Mouse (Mus musculus): ENCODE data around the gene Cep104.

Cep104 gene

DNA sequence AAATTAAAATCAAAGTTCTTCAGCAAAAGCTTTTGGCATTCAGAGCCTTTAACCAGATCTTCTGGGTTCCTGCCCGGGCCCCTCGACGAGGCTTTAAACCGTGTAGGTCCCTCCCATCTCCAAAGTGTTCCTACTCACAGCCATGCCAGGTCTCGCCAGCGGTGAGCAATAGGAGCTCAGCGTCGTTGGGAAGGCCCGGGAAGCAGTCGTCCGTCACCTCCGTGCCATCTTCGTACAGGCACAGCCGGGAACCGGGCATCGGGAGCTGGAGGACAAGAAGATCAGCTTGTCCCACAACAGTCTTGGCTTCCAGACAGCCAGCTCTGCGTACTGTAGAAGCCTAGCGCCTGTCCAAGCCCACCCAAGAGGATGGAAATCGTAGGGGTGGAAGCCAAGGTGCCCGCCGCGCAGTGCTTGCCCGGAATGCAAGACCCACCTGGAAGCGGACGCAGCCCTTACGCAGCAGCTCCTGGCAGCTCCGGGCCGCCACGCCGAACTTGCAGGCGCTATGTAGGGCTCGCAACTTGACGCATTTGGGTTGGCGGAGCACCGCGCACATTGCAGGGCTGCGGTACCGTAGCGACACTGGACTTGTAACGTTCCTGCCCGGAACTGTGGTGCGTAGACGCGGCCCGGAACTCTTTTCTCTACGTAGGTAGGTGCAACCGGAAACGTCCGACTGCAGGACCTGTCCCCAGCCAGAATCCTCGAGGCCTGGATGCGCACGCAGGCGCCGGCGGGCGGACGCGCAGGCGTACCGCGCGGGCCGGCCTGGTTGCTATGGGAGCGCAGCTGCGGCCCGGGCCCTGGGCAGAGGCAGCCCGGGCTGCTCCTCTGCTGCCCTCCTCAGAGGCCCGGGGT, at the start of gene Cep104, which contains the start of gene Dffb:
TSS of gene Cep104 (plus strand) at position 764 of the 861 bp plus-strand sequence.
TSS of gene Dffb (minus strand) at position 696 of the 861 bp plus-strand sequence.
- peak; percentile 85 to 87 for DNase-seq (ENCODE audit: low spot score in 2 of 2)

DNA sequence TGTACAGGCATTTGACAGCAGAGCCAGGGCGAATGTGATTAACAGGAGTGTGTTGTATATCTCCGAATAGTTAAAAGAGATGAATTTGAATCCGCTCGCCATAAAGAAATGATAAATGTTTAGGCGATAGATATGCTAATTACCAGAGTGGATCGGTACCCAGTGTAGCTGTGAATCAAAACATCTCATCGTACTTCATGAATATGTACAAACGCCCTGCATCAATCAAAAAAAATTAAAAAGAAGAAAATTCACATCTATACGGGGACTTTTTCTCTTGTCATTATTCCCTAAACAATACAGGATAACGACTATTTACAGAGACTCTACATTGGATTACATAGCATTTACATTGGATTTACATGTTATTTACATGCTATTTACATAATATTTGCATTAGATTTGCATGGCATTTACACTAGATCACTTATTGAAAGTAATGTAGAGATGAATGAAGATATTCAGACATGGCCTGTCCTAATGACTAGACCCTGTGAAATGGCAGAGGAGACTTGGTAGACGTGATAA, 46.2 kb upstream of the Cep104 start:
- DNase-seq (ENCODE audit: low spot score in 2 of 2): no peak

DNA sequence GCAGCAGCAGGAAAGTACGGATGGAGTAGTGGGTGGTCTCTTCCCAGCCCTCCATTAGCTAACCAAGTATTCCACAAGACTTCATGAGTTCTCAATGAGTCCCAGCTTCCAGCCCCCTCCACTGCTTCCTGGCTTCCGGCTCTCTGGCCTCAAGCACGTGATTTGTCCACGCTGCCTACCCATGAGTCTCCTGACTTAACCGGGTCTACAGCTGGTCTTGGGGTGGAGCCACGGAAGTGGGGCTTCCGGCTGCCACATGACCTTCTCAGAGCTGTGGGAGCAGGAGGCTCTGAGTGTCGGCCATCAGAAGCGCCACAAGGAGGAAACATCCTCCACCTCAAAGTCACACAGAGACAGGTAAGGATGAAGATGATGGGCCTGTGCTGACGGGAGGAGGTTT, 45.6 kb upstream of the Cep104 start:
- DNase-seq (ENCODE audit: low spot score in 2 of 2): no peak

DNA sequence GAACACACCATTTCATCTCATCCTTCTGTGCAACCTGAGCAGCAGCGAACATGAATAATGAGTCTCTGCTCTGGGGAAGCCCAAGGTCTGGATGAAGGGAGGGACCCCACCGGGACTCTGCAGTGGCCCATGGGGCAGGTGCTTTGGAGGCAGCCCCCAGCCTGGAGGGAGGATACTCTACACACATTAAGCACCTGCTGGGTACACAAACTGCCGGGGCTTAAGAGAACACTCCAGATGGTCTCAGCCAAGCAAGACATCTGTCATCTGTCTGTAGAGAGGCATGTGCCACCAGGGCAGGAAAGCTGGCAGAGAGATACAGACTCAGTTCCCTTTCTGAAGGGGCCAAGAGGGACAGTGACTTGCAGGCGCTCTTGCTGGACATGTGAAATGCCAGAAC, 45.1 kb upstream of the Cep104 start:
- DNase-seq (ENCODE audit: low spot score in 2 of 2): no peak

DNA sequence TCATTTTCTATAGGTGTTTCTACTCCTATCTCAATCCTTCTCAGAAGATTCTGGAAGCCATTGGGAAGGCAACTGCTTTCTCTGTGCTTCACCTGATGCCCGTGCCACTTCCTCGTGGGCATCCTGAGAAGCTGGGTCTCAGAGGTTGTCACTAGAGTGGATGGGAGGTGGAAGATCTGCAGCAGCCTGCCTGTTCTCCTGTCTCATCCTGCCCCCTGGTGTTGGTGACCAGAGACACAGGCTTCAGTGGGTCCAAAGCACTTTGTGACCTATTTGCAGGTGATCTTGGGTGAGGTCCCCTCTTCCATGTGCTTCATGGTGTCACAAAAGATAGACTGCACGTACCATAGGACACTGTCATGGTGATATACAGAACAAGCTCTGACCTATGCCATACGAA, 31.8 kb upstream of the Cep104 start:
- no peak for DNase-seq (ENCODE audit: low spot score in 2 of 2)

DNA sequence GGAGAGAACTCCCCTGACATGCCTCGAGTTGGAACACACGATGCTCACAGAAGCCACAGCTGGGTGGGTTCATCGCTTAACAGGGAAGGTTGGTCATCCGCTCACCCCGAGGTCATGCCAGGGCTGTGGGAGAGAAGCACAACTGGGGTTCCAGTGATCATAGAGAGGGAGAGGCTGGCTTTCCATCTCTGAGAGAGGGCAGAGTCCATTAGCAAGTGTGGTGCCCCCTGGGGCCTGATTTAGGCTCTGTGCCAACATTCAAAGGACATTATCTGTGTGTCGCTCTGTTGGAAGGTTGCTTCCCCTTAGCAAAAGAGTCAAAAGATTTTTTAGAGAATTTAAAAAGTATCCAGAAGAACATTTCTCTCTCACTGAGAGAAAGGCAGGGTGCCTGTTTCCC, 30.7 kb upstream of the Cep104 start:
- DNase-seq (ENCODE audit: low spot score in 2 of 2): no peak

DNA sequence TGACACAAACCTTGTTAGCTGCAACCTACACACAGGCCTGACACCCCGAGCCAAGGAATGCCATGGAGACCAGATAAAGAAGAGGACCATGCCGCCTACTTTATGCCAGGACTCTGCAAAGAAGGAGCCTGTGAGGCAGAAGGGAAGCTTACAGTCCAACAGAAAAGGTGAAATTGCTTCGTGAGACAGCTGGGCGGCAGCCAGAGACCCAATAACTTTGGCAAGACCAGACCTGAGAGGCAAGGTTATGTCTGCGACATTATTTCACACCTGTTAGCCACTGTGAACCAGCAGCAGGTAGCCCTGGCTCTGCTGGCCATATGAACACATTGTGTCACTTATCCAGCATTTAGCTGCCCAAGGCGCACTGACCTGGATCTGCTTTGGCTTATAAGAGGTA, 29.3 kb upstream of the Cep104 start:
- no peak for DNase-seq (ENCODE audit: low spot score in 2 of 2)

DNA sequence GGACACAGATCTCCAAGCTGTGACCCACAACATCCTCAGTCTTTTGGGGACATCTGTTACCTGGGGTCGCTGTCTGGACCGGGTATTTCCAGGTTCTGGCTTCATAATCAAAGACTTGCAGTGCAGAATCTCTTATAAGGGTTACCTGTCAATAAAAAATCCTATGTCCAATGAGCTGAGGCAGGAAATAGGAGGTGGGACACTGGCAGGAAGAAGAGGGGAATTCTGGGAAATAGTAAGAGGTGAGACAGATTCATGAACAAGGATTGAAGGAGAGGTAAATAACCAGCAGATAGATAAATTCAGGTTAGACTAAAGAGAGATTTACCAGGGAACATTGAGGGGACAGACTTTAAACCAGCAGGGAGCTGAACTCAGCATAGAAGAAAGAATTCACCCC, 24.6 kb upstream of the Cep104 start:
- no peak for DNase-seq (ENCODE audit: low spot score in 2 of 2)

DNA sequence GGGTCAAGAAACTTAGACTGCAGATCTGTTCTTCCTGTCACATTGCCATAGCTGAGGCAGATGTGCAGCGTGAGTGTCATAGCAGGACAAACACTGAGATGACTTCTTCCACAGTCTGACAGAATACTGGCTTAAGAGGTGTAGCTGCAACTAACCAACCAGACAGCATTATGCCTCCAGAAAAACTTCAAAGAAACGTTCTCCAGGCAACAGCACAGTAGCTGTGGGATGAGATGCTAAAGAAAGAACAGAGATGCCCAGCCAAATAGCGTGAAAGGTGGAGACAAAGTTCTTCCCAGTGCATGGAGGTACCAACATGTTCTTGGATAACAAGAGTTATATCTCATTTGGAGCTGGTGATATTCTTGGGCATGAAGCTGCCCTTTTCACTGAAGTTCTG, 23.8 kb upstream of the Cep104 start:
- no peak for DNase-seq (ENCODE audit: low spot score in 2 of 2)

DNA sequence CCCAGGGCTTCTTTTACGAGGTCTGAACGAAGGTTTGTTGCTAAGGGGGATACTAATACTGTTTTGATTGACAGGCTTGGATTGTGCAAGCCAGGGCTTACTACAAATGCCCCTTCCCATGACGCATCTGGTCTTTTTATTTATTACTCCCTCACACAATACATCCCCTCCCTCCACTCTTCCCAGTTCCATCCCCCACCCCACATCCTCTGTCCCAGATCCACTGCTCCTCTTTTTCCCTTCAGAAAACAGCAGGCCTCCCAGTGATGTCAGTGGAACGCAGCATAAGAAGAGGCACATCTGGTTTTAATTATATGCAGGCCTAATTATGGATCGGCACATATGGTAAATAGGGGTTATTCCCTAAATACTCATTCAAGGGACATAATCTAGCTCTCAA, 23.3 kb upstream of the Cep104 start:
- DNase-seq (ENCODE audit: low spot score in 2 of 2): no peak

DNA sequence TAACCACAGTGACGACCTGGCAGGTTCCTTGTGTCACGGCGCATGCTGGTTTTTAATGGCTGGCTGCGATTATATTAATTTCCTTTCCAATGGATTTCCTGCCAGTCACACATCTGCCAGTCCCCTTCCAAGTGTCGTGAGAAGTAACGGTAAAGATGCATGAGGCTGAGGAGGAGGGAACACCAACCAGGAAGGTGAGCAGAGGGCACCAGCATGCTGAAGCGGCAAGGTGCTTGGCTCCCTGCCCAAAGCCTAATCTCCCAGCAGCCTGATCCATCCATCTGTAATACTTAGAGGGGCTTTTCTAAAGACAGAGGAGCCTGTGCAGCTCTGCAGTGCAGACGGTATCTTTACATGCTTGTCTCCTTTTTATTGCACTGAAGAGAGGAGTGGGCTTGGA, 19.3 kb upstream of the Cep104 start:
- no peak for DNase-seq (ENCODE audit: low spot score in 2 of 2)

DNA sequence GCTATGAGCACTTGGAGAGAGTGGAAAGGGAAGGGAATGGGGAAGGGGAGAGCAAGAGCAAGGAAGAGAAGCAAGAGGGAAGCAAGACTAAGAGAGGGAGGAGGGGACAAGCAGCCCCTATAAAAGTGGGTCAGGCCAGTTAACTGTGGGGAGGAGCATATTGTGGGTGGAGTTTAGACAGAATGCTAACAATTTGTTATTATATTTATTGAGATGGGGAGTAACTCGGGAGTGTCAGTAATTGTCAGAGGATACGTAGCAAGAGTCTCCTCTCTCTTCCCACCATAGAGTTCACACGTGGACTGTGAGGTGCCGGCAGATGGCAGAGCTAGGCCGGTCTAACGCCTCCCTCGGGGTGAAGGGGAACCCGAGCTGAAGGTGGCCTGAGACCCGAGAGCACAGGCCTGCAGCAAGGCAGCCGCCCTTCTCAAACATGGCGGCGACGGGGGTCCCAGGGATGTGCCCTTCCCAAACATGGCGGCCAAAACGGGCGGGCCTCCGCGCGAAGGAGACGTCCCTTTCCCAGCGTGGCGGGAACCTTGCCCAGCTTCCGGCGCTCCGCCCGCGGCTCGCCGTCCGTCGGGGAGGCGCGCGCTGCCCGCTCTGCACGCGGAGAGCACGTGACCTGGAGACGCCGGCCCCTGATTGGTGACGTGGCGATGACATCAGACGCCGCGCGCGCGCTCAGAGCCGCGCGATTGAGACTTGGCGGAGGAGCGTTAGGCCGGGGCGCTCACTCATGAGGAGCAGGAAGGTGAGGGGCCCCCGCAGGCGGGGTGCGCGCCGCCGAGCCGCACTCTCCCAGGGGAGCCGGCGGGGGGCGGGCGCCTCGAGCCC, 18.2 kb upstream of the Cep104 start, which contains the start of gene A430005L14Rik:
TSS of gene A430005L14Rik (plus strand) at position 669 of the 837 bp plus-strand sequence.
- peak; percentile 96 for DNase-seq (ENCODE audit: low spot score in 2 of 2)

DNA sequence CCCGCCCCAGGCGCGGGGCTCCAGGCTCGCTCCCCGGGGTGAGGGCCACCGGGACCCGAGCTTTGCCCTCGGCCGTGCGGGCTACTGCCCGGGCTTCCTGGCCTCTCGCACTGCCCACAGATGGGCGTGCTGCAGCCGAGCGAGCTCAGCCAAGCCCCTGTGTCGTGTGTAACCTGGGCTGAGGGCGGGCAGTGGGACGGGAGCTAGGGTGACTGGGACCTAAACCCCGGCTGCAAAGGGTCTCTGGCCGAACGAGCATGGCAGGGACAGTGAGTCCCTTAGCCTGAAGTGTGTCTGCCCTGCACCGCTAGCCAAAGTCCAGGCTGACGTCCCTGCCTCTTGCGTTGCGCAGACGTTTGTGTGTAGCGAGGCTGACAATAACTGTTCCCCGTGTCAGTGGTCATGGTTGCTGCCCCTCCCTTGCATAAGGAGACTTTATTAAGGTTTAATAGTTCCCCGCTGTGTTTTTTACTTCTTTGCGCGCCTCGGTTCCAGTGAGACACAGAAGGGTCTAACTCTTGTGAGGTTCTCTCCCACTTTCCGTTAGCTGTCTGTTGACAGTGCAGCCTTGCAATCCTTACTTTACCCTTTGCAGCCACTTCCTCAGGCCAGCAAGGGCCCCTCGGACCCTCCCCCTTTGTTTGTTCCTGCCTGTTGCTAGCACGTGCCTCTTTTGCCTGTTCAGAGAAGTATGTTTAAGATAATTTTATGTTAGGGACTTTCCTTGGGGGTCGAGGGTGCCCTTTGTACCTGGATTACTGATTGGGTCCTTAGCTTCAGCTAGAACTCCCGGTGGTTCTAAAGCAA, 17.3 kb upstream of the Cep104 start:
- no peak for DNase-seq (ENCODE audit: low spot score in 2 of 2)

DNA sequence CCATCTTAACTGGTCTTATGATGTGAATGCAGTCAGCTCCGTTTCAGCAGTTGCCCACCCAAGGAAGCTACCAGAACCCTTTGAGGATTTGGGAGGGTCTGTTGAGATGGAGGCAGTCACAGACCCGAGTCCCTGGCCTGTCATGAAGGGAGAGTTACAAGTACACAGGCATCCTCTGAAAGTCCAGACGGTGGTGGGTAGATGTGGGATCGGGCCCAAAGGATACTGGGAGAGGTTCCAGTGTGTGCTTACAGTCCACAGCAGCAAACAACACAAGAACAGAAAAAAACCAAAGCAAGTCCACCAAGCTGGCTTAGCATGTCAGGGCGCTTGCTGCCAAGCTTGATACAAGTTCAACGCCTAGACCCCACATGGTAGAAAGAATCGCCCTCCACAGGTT, 12.4 kb upstream of the Cep104 start:
- DNase-seq (ENCODE audit: low spot score in 2 of 2): no peak

DNA sequence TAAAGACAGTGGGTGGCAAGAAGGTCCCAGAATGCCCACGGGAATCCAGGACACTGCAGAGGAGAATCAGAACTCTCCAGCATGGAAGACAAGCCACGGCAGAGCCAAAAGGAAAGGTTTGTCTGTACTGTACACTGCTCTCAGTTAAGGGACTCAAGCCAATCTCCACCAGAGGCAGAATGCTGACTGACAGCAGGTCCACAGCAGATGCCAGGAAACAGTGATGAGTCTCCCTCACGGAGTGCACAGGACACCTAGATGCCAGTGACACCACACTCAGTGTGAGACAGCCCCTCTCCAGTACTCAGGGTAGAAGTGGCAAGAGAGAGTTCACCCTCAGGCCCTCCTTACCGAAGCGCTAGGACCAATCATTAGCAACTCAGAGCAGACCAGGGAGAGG, 8.3 kb upstream of the Cep104 start:
- no peak for DNase-seq (ENCODE audit: low spot score in 2 of 2)

DNA sequence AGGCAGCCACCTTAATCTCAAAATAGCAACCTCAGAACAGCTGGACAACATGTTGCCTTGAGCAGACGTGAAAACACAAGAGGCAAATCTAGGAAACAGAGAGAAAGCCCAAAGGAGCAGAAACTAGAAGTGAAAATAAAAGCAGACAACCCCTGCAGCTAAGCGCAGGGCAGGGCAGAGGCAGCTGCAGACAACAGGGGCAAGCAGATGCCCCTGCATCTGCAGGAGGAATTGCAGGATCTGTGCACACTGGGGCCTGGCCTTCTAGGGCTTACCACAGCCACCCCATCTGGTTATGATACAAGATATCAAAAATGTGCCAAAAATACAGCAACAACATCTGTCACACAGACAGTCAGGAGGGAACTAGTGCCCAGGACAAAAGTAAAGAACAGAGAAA, 7.4 kb upstream of the Cep104 start:
- no peak for DNase-seq (ENCODE audit: low spot score in 2 of 2)

DNA sequence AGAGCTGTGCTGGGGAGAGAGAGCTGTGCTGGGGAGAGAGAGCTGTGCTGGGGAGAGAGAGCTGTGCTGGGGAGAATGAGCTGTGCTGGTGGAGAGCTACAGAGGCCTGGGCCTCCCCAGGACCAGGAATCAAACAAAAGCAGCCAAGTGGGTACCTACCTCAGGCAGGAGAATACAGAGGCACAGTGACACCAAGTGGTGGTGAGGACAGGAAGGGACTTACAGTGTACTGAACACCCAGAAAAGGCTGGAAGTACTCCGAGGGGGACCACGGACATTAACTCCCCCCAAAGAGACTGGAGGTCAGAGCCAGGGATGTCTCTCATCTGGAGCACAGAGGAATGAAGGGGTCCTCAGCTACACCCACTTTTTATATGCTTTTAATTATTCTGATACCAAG, 6.9 kb upstream of the Cep104 start:
- DNase-seq (ENCODE audit: low spot score in 2 of 2): no peak

DNA sequence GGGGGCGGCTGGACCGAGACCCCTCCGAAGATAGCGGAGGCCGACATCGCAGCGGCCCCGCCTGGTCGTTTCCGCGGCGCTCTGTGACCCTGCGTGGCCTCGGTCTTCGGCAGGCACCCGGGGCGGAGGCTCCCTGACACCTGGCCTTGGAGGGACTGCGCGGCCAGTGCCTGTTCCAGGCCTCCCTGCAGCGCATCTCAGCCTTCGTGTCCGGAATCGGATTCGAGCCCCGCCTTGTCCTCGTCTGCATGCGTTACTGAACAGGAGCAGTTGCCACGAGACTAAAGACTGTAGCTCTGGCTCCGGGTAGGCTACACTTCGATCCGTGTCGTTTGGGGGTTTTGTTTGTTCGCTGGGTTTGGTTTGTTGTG, 283 bp downstream of the Cep104 start:
- no peak for DNase-seq (ENCODE audit: low spot score in 2 of 2)

DNA sequence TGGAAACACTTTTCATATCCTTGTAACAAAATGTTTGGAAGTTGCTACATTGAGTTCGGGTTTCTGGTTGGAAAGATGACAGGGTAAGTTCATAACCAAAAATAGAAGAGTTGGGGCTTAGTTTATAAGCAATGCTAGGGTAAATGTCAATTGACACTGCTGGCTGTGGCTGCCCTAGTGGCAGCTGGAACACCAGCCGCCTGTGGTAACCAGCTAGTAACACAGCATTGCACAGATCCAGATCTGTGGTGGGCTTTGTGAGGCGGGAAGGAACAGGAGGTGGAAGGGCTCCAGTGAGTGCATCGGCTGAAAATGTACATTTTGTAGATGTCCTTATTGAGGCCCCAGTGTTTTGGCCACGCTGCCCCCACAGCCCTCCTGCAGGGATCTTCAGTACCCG, 774 bp downstream of the Cep104 start:
- DNase-seq (ENCODE audit: low spot score in 2 of 2): no peak

DNA sequence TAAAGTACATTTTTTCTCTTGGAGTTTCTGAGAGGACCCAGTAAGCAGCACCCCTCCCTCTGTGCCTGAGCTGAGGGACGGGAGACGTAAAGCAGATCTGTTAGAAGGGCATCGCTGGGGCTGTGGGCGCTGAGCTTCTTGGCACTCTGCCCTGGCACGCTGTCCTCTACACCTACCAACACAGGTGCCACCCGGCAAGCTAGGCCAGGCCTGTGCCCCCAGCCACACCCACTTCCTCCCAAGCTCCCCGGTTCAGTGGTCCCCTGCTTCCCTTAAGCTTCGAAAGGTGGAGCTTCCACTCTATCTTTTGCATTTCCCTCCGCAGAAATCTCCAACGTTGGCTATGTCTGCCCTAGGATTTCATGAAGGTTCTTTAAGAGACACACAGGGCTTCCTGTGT, 4.2 kb downstream of the Cep104 start:
- peak; percentile 65 to 67 for DNase-seq (ENCODE audit: low spot score in 2 of 2)

DNA sequence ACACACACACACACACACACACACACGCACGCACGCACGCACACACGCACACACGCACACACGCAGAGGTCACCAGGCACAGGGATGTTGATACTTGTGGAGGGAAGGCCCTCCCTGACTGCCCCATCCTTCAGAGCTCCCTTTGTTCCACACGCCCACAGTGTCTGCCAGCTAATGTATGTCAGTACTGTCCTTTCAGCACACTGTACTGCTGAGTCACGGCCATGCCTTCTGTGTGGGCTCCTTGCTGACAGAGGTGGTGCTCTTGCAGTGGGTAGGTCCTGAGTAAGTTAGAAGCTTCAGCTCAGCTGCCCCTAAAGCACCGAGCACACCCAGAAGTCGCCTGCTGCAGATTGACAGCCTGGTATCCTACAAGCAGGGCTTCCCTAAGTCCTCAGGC, 5.5 kb downstream of the Cep104 start:
- no peak for DNase-seq (ENCODE audit: low spot score in 2 of 2)

DNA sequence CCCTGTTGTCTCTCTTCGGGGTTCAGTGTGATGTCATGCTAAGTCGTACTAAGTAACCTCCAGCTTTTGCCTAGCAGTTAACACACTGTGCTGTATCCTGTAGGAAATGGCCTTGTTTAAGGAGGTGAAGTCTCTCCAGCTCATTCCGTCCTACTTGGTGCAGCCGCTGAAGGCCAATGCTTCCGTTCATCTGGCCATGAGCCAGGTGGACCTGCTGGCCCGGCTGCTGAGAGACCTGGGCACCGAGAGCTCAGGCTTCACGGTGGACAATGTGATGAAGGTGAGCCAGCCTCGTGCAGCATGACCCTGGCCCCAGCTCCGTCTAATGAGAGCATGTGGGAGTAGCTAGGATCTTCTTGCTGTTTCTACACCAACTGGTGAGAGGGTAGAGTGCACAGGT, 17.7 kb downstream of the Cep104 start:
- no peak for DNase-seq (ENCODE audit: low spot score in 2 of 2)

Data from spleen, postnatal 36 days (tissue).